Mouse (Mus musculus) v-Abl transformed pro-B cells (cell line): ENCODE results near the gene Rpl36-ps4.
"Not testable (repeated sequence)": the region's sequence is repeated elsewhere in the genome, so short reads cannot be mapped to it uniquely, and the experiment has no call there.

Source experiments
- in situ Hi-C, 2 experiments: fragments of 400-800 bp; cut with MboI; formaldehyde crosslinking; loops; one replicate each; pipeline ENCODE4 v1.15.1; 2025; ENCODE audit not compliant: unreplicated experiment in 2 of 2

Rpl36-ps4 gene

DNA sequence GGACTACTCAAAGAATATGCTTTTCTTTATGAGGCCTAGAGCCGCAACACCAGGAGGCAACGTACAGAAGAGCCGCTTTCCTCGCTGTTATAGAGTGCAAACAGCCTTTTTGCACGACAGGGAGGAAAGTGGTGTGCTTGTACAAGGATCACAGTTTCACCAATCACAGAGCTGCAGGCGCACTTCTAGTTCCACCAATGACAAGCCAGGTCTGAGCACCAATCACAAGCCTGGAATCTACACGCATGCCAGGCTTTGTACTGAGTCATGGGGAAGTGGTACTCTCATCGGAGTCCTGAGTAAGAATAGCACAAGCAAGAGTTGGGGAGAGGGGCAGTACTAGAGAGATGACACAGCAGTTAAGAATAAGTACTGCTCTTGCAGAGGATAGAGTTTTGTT lies 14.0 kb downstream of the Rpl36-ps4 start:
- in situ Hi-C loops: loop anchor here in 1 of 2 experiments (25.0 kb wide), 1 partner anchor 622 kb away; no protein-coding TSS in a partner anchor

DNA sequence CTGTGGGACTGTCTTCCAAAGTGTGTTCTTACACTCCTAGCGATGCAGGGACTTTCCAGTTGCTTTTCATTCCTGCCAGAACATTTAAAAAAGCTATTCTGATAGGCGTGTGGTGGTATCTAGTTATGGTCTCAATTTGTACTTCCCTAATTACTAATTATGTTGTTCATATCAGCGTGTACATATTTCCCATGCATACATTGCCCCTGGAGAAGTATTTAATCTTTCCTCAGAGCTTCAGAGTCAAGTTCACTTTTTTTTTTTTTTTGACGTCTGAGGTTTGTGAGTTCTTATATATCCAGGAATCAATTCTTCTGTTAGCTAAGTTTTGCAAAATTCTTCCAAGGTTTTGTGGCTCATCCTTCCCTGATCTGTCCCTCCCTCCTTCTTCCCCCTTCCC lies 15.4 kb downstream of the Rpl36-ps4 start:
- in situ Hi-C loops: loop anchor here in 1 of 2 experiments (25.0 kb wide), 1 partner anchor 624 kb away; no protein-coding TSS in a partner anchor

DNA sequence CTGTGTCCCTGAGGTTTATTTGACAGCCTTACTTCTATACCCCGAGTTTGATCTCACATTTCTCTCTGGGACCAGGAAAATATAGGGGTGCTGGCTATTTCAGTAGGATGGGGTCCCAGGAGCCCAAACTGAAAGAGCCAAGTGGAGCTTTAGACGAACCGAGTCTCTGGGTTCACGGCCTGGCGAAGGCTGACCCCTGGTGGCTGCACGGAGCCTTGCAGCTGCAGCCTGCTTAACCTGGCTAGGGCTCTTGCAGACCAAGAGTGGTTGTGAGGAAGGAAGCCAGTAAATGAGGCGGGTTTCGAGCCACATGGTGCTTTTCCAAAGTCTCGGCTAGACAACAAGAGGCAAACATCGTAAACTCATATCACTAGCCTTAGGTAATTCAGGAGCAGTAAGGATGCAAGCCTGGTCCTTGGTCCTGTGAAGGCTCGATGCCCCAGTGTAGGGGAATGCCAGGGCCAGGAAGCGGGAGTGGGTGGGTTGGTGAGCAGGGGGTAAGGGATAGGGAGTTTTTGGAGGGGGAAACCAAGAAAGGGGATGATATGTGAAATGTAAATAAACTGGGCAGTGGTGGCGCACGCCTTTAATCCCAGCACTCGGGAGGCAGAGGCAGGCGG lies 28.3 kb downstream of the Rpl36-ps4 start:
- in situ Hi-C loops: loop anchor here (5.0 to 25.0 kb wide), 3 partner anchors 67 to 637 kb away; no protein-coding TSS in a partner anchor

DNA sequence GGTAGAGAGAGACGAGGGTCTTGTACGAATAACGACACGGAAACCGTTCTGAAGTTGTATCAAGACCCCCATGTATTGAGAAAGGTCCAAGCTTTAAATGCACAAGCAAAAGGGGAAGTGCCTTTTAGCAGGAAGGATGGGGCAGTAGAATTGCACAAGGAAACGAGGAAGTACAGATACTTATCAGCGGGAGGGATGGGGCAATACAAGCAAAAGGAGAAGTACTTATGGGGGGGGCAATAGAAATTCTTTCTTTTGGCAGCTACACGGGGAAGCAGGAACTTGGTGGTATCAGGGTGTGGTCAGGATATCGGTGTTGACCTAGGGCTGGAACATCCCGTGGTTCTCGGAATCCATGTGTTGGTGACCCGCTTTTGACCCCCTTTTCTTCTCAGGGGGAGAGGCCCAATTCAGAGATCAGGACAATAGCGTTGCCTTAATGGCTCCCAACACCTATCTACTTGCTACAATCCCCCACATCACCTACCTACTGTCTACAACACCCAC lies 33.9 kb downstream of the Rpl36-ps4 start:
- in situ Hi-C loops: loop anchor here in 1 of 2 experiments (5.0 kb wide), 1 partner anchor 267 kb away; no protein-coding TSS in a partner anchor

DNA sequence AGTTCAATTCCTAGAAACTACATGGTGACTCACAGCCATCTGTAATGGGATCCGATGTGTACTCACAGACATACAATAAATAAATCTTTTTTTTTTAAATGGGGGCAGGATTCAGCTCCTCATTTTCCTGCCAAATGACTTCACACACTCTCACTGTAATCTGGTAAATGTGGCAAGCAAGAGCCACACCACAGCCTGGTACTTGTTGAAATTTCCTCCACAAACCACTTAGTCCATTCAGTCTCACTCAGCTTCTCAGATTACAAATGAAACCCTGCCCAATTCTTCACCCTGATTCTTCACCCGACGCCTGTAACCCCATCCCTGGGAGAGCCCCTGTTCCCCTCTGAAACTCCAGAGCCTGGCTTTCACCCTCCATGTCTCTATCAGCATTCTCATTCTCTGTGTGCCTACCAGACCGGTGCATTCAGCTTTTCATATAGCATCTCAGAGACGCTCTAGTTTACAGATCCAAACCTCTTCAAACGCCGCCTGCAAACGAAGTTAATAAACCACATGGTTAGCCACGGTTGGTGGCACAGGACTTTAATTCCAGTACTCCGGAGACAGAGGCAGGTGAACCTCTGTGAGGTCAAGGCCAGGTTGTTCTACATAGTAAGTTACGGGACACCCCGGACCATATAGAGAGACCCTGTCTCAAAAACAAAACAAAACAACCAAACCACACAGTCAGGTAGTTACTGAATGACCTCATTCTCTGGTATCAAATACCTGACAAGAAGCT lies 36.5 kb downstream of the Rpl36-ps4 start:
- in situ Hi-C loops: no loop called here

DNA sequence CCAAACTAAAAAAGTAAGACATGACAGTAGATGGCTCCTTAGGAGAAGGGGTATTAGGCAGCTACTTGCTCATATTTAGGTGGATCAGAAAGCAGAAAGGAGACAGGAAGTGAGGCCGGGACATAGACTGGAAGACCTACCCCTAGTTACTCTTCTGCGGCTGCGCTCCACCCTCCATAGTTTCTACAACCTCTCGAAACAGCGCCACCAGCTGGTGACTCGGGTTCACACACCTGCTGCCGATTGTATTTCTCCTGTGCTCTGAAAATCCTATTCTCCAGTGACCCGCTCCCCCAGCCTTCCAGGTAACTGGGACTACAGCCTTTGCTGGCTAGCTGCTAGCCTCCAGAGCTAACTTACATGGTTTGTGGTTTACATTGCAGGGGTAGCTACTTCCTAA lies 37.5 kb downstream of the Rpl36-ps4 start:
- in situ Hi-C loops: no loop called here

DNA sequence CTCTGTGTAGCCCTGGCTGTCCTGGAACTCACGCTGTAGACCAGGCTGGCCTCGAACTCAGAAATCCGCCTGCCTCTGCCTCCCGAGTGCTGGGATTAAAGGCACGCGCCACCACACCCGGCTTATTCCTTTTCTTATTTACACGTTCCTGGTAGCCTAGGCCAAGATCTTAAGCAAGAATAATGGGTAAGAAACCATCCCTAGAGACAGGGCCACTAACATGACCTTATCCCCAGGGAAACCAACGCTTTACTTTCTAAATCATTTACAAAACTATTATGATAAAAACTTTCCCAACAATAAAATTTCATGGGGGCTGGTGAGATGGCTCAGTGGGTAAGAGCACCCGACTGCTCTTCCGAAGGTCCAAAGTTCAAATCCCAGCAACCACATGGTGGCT lies 38.6 kb downstream of the Rpl36-ps4 start:
- in situ Hi-C loops: not testable (repeated sequence)

DNA sequence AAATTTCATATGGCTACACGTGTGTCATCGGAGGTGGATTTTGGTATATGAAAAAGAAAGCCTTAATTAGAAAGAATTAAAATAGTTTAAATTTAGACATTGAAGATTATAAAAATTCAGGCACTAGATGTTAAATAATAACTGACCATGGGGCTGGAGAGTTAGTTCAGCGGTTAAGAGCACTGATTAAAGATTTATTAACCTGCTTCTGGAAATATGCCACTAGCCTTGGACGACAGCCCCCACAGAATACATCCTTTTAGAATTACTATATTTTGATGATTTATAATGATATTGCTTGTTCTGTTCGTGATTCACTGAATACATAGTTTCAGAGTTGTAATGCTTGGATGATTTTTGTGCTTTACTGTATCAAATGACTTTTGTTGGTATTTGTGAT lies 39.2 kb downstream of the Rpl36-ps4 start:
- in situ Hi-C loops: not testable (repeated sequence)

DNA sequence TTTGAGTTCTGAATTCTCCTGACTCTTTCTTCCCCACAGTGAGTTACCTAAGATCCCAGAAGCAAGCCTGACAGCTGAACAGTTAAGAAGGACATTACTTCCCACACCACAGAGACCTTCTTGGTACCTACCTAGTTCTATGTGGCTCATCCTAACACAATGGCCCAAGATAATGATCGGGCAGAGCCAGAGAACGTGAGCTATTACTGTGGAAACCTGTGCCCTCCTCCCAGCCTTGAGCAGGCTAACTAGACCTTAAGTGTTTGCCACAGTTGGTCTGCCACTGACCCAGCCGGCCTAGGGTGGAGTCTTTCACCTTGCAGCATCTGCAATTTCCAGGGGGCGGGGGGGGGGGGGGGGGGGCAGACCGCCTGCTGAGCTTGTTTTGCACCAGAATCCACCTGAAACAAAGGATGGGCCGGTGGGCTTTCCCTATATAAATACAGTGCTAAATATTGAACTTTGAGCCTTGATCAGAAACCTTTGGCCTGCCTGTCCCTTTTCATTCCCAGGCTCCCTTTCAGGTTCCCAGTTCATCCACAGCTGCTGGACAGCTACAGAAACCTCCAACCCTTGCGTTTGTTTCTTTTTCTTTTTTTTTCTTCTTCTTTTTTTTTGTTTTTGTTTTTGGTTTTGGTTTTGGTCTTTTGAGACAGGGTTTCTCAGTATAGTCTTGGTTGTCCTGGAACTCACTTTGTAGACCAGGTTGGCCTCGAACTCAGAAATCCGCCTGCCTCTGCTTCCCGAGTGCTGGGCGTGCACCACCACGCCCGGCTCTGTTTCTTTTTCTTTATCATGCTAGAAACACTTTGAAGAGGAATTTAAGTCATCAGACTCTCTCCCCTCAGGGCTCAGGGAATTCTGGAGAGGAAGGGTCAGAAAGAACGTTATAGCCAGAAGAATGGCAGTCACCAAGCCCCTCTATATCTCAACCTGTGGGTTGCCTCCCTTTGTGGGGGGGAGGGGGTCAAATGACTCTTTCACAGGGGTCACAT lies 42.6 kb downstream of the Rpl36-ps4 start:
- in situ Hi-C loops: no loop called here

DNA sequence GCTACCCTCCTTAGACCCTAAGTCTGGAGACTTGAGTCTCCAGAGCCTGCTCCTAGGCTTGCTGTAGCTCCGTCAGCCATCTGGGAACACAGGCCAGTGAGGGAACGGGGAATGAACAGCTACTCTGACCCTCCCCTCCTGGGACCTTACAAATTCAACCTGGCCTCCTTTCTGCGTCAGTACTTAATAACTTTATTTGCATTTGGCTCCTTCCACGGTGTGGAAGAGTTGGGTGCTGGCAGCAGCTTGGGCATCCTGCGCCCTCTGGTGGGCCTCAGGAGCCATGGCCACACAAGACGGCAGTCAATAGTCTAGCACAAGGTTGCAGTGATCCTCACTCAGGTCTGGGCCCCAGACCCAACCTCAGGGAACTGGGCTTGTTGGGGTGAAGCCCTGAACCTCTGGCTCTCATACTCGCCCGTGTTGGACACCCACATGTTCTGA lies 47.7 kb downstream of the Rpl36-ps4 start:
- in situ Hi-C loops: not testable (repeated sequence)
